Mouse (Mus musculus): Measurements from ENCODE around the gene Marc1. TPM values are rescaled to one million over a fixed set of nuclear protein-coding genes. Genes with fewer than 3 reads are reported as not detected.

The Marc1 gene
- polyA plus RNA-seq, 1 experiment from 2014 or later: not detected

- Histone ChIP-seq H3K9me3 (no peaks in the 10 kb centered on the region), H3K4me3 (no peak overlapping the region), H3K27me3 (replicated peaks) (no peaks in the 10 kb centered on the region), H3K27ac (no peak overlapping the region), H3K4me1 (no peaks in the 10 kb centered on the region; the same call in 1 of the 2 replicates), H3K4me2 (no peak overlapping the region), H3K36me3 (replicated peaks) (no peaks in the 10 kb centered on the region), H3K9ac (no peak overlapping the region)
- ATAC-seq (replicated peaks): no peak
- 90% methylated on average over 6 of the region's 6 CpGs for WGBS
Observed at GRCm38 (mm10) chr1:184778157-184778556, 33.0 kb downstream of the Marc1 start.

- Histone ChIP-seq H3K4me1 (no peaks in the 10 kb centered on the region; the same call in 1 of the 2 replicates), H3K27me3 (replicated peaks) (no peaks in the 10 kb centered on the region), H3K9ac (no peak overlapping the region), H3K36me3 (replicated peaks) (no peaks in the 10 kb centered on the region), H3K9me3 (no peaks in the 10 kb centered on the region), H3K4me2 (no peak overlapping the region), H3K4me3 (no peak overlapping the region), H3K27ac (no peak overlapping the region)
- WGBS: 30% methylated on average over 22 of the region's 22 CpGs
- ATAC-seq (replicated peaks): no peak
Observed at GRCm38 (mm10) chr1:184777061-184777795, 33.9 kb downstream of the Marc1 start.

- H3K36me3 ChIP-seq (replicated peaks): no peaks in the 10 kb centered on the region
- no peak overlapping the region for H3K9ac ChIP-seq
- peaks cover 8% of the 10 kb centered on the region for H3K4me1 ChIP-seq
- ATAC-seq (replicated peaks): no peak
- H3K4me3 ChIP-seq: no peak overlapping the region
- H3K4me2 ChIP-seq: no peak overlapping the region
- H3K27ac ChIP-seq: no peak overlapping the region
- WGBS: 59% methylated on average over 9 of the region's 9 CpGs
- H3K27me3 ChIP-seq (replicated peaks): no peaks in the 10 kb centered on the region
- H3K9me3 ChIP-seq: no peaks in the 10 kb centered on the region
Observed at GRCm38 (mm10) chr1:184775289-184775688, 35.8 kb downstream of the Marc1 start.

GRCm38 (mm10) chr1:184771891-184772249 is 39.2 kb downstream of the Marc1 start:
- Histone ChIP-seq H3K36me3 (replicated peaks) (no peaks in the 10 kb centered on the region), H3K9ac (no peak overlapping the region), H3K4me3 (no peak overlapping the region), H3K27me3 (replicated peaks) (no peaks in the 10 kb centered on the region), H3K4me1 (peaks cover 8% of the 10 kb centered on the region), H3K4me2 (peak overlapping the region; percentile 27), H3K9me3 (no peaks in the 10 kb centered on the region), H3K27ac (no peak overlapping the region)
- 12% methylated on average over 9 of the region's 9 CpGs for WGBS
- peak; percentile 30; the same call in 1 of the 2 replicates for ATAC-seq (replicated peaks)

DNA sequence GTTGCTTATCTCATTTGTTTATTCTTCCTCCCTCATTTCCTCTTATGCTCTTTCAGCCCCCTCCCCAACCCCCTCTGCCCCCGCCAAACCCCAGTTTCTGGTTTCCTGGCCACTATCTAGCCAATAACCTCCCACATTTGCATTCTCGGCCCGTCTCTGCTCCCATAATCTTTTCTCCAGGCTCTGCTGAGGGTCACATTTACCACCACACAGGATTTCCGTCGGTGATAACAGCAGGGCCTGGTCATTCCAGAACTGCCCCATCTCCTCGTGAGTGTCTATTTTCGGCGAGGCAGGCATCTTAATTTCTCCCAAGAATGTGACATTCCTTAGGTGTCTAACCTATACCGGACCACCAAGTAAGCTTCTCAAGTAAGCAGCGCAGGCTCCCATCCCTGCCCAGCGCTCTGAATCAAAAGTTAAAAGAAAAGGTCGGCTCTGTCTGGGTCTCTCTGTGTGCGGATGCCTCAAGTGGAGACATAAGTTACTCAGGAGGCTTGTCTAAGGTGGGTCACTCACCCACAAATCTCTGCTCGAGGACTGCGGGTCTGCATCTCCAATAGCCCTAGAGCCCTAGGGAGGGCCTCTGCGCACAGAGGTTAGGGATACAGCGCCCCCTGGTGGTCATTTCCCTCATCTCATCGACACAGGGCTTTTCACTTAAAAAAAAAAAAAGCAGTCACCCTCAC is 39.8 kb downstream of the Marc1 start:
- no peak overlapping the region for H3K4me3 ChIP-seq
- peaks cover 8% of the 10 kb centered on the region for H3K4me1 ChIP-seq
- H3K9ac ChIP-seq: no peak overlapping the region
- ATAC-seq (replicated peaks): peak; percentile 63
- no peaks in the 10 kb centered on the region for H3K36me3 ChIP-seq (replicated peaks)
- no peak overlapping the region for H3K27ac ChIP-seq
- no peaks in the 10 kb centered on the region for H3K9me3 ChIP-seq
- no peaks in the 10 kb centered on the region for H3K27me3 ChIP-seq (replicated peaks)
- H3K4me2 ChIP-seq: peak overlapping the region; percentile 27
- 32% methylated on average over 18 of the region's 18 CpGs for WGBS

- Histone ChIP-seq H3K9me3 (no peaks in the 10 kb centered on the region), H3K36me3 (replicated peaks) (no peaks in the 10 kb centered on the region), H3K27ac (no peak overlapping the region), H3K27me3 (replicated peaks) (no peaks in the 10 kb centered on the region), H3K4me1 (no peaks in the 10 kb centered on the region), H3K9ac (no peak overlapping the region), H3K4me3 (no peak overlapping the region), H3K4me2 (no peak overlapping the region)
- ATAC-seq (replicated peaks): no peak
- WGBS: 58% methylated on average over 3 of the region's 3 CpGs
Observed at GRCm38 (mm10) chr1:184763866-184764265, 47.2 kb downstream of the Marc1 start.

DNA sequence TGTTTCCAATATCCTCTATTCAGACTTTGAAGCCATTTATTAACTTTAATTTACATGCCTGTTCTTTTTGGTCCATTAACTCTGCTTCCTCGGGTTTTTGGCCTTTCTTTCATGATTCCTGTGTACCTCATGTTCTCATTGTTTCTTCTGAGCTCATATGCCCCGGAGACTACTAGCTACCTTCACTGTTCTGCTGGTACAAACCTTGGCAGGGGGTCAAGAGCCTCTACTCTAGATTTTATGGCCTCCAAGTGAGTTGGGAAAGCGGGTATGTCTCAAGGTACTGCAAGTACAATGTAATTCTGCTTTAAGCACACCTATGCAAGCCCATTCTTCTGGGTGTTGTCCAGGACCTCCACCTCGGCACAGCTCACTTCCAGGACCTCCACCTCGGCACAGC is 48.2 kb downstream of the Marc1 start:
- Histone ChIP-seq H3K4me2 (no peak overlapping the region), H3K4me3 (no peak overlapping the region), H3K4me1 (no peaks in the 10 kb centered on the region), H3K9ac (no peak overlapping the region), H3K27me3 (replicated peaks) (no peaks in the 10 kb centered on the region), H3K27ac (no peak overlapping the region), H3K36me3 (replicated peaks) (no peaks in the 10 kb centered on the region), H3K9me3 (no peaks in the 10 kb centered on the region)
- ATAC-seq (replicated peaks): no peak
- 81% methylated on average over 5 of the region's 5 CpGs for WGBS

DNA sequence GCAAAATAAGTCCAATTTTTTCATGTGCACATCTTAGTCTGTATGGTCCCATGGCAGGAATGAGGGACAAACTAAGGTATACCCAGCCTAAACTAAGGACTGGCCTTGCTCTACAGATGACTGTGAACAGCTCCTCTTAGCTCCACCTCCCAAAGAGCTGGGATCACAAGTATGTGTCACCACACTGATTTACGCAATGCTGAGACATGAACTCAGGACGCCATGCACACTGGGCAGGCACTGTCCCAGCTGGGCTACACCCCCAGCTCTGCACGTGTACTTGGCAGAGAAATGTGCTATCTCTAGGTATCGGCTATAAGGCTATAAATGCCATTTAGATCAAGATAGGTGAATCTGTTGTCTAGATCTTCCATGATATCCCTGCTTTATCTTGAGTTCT is 49.1 kb downstream of the Marc1 start:
- Histone ChIP-seq H3K9me3 (no peaks in the 10 kb centered on the region), H3K27me3 (replicated peaks) (no peaks in the 10 kb centered on the region), H3K4me2 (no peak overlapping the region), H3K27ac (no peak overlapping the region), H3K4me3 (no peak overlapping the region), H3K36me3 (replicated peaks) (no peaks in the 10 kb centered on the region), H3K4me1 (no peaks in the 10 kb centered on the region), H3K9ac (no peak overlapping the region)
- ATAC-seq (replicated peaks): no peak
- WGBS: 85% methylated on average over 4 of the region's 4 CpGs

GRCm38 (mm10) chr1:184752671-184753070 is 58.4 kb downstream of the Marc1 start:
- no peak for ATAC-seq (replicated peaks)
- no peak overlapping the region for H3K4me2 ChIP-seq
- H3K27ac ChIP-seq: no peak overlapping the region
- no peaks in the 10 kb centered on the region for H3K36me3 ChIP-seq (replicated peaks)
- WGBS: 93% methylated on average over 5 of the region's 5 CpGs
- no peaks in the 10 kb centered on the region for H3K27me3 ChIP-seq (replicated peaks)
- no peaks in the 10 kb centered on the region for H3K9me3 ChIP-seq
- no peak overlapping the region for H3K9ac ChIP-seq
- no peaks in the 10 kb centered on the region for H3K4me1 ChIP-seq
- H3K4me3 ChIP-seq: no peak overlapping the region

- Histone ChIP-seq H3K4me3 (no peak overlapping the region), H3K36me3 (replicated peaks) (no peaks in the 10 kb centered on the region)
- 85% methylated on average over 11 of the region's 11 CpGs for WGBS
Observed at GRCm38 (mm10) chr1:184750114-184750664, 60.9 kb downstream of the Marc1 start.

GRCm38 (mm10) chr1:184748692-184749152 is 62.4 kb downstream of the Marc1 start:
- Histone ChIP-seq H3K4me2 (no peak overlapping the region), H3K27ac (no peak overlapping the region), H3K4me3 (no peak overlapping the region), H3K9ac (no peak overlapping the region), H3K27me3 (replicated peaks) (no peaks in the 10 kb centered on the region), H3K36me3 (replicated peaks) (no peaks in the 10 kb centered on the region), H3K4me1 (no peaks in the 10 kb centered on the region), H3K9me3 (no peaks in the 10 kb centered on the region)
- 63% methylated on average over 14 of the region's 14 CpGs for WGBS
- no peak for ATAC-seq (replicated peaks)

More at GRCm38 (mm10) chr1:184750114-184750664, 60.9 kb downstream of the Marc1 start:
- Histone ChIP-seq H3K4me2 (no peak overlapping the region), H3K9me3 (no peaks in the 10 kb centered on the region), H3K4me1 (no peaks in the 10 kb centered on the region), H3K9ac (no peak overlapping the region), H3K27me3 (replicated peaks) (no peaks in the 10 kb centered on the region), H3K27ac (no peak overlapping the region)
- ATAC-seq (replicated peaks): no peak

GRCm38 (mm10) chr1:184737876-184738479 is 73.1 kb downstream of the Marc1 start:
- peak; percentile 71; the same call in 1 of the 2 replicates for ATAC-seq (replicated peaks)

More at GRCm38 (mm10) chr1:184737876-184738479, 73.1 kb downstream of the Marc1 start:
- 8% methylated on average over 14 of the region's 14 CpGs for WGBS
- no peaks in the 10 kb centered on the region for H3K9me3 ChIP-seq
- peaks cover 70% of the 10 kb centered on the region for H3K27me3 ChIP-seq (replicated peaks)
- H3K27ac ChIP-seq: no peak overlapping the region
- H3K4me2 ChIP-seq: no peak overlapping the region
- no peak overlapping the region for H3K4me3 ChIP-seq
- no peak overlapping the region for H3K9ac ChIP-seq
- H3K4me1 ChIP-seq: 0 out of 2 replicates have a peak, but pooled peaks cover under 1% of the 10 kb centered on the region
- H3K36me3 ChIP-seq (replicated peaks): no peaks in the 10 kb centered on the region

Data from midbrain, embryonic 15.5 days (tissue).